Mouse (Mus musculus): Measurements from ENCODE around the gene Dennd1a.

DNA sequence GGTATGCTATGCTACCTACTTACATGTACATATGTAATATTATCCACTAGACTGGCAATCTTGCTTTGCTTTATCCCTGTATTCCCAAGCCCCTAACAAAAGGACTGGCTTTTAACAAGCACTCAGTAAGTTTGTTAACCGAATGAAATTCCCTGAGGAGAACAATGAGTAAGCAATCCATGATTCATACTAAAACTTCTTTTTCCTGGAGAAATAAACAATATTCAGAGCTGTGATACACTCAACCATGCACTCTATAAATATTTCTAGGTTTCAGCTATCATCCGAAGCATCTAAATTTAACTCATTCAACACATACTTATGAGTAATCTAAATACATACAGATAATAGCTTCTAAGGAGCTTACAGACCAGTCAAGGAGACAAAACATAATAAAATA is 23.5 kb downstream of the Dennd1a start:
- TF ChIP-seq CTCF (IDR thresholded peaks at IDR 0.05; ENCODE audit: control insufficient read depth, insufficient read depth, insufficient read length) (no peak), USF1 (IDR thresholded peaks at IDR 0.05; ENCODE audit: low read depth) (no peak), MAX (IDR thresholded peaks at IDR 0.05) (no peak), CEBPB (IDR thresholded peaks at IDR 0.05; ENCODE audit: low read depth) (no peak), MYOG (IDR thresholded peaks at IDR 0.05; ENCODE audit: control insufficient read depth, extremely low read depth, insufficient read length) (no peak), MYOD1 (IDR thresholded peaks at IDR 0.05; ENCODE audit: control insufficient read depth, insufficient read length, low read depth) (no peak), FOSL1 (IDR thresholded peaks at IDR 0.05; ENCODE audit: insufficient read depth, low read length, poor library complexity, severe bottlenecking) (peak; percentile 78)

Measured in C2C12 (cell line).